Mouse (Mus musculus): ENCODE data around the gene Gnat2. TPM values are rescaled to one million over a fixed set of nuclear protein-coding genes. Genes with fewer than 3 reads are reported as not detected.

The Gnat2 gene
- total and polyA plus RNA-seq, 2 experiments from 2014 or later, result 1.1 TPM; not detected in 1

- Histone ChIP-seq H3K9me3 (replicated peaks; ENCODE audit: control insufficient read depth, low read length) (no peaks in the 10 kb centered on the region), H3K27ac (ENCODE audit: low read depth) (peak within 1 kb of the TSS; percentile 95), H3K4me1 (ENCODE audit: control insufficient read depth, insufficient read depth) (peaks cover 22% of the 10 kb centered on the region), H3K9ac (replicated peaks; ENCODE audit: low read depth, low read length) (peak within 1 kb of the TSS; percentile 90), H3K27me3 (ENCODE audit: control insufficient read depth, insufficient read depth, low read length) (no peaks in the 10 kb centered on the region), H3K4me2 (ENCODE audit: low read depth, low read length) (peak within 1 kb of the TSS; percentile 59), H3K4me3 (ENCODE audit: low read depth, low read length) (peak within 1 kb of the TSS; percentile 82), H3K36me3 (replicated peaks; ENCODE audit: control insufficient read depth, insufficient read depth, low read length) (no peaks in the 10 kb centered on the region; the same call in none of the 2 replicates)
- ATAC-seq (ENCODE audit: insufficient read depth, low read depth) (peak; percentile 93), DNase-seq (ENCODE audit: low spot score) (peak; percentile 94)
- TF ChIP-seq CTCF (IDR thresholded peaks at IDR 0.05; ENCODE audit: low read depth) (peak; percentile 28; the same call in 1 of the 2 replicates), EP300 (IDR thresholded peaks at IDR 0.05; ENCODE audit: low read depth) (peak; percentile 69; the same call in 1 of the 2 replicates)
- WGBS, result under 1% methylated on average over 62 of the region's 63 CpGs
Measured at GRCm38 (mm10) chr3:108145534-108146445, 53.2 kb downstream of the Gnat2 start, which contains the start of gene Gnai3. Gene Gnai3 (minus strand): TSS chr3:108146146.

DNA sequence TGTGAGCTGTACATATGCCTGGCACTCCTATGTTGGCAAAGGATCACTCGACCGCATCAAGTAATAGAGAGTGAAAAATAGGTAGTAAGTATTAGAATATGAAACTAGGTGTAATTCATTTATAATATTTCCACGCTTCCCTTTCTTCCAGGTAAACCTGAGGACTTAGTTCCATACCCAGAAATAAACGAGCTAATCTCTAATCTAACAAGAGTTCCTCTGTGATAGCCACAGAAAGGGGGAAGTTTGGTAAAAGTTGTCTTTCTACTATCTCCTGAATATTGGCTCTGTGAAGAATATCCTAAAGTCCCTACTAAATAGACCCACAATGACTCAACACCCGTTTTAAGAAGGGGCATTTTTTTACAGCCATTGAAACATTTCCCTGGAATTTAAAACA lies 54.1 kb downstream of the Gnat2 start:
- 50% methylated on average over 5 of the region's 5 CpGs for WGBS
- Histone ChIP-seq H3K27ac (ENCODE audit: low read depth) (peak overlapping the region; percentile 95), H3K9me3 (replicated peaks; ENCODE audit: control insufficient read depth, low read length) (no peaks in the 10 kb centered on the region), H3K9ac (replicated peaks; ENCODE audit: low read depth, low read length) (peak overlapping the region; percentile 90; the same call in 1 of the 2 replicates), H3K4me1 (ENCODE audit: control insufficient read depth, insufficient read depth) (peaks cover 22% of the 10 kb centered on the region), H3K4me2 (ENCODE audit: low read depth, low read length) (peak overlapping the region; percentile 59), H3K4me3 (ENCODE audit: low read depth, low read length) (peak overlapping the region; percentile 82), H3K36me3 (replicated peaks; ENCODE audit: control insufficient read depth, insufficient read depth, low read length) (no peaks in the 10 kb centered on the region; the same call in 1 of the 2 replicates), H3K27me3 (ENCODE audit: control insufficient read depth, insufficient read depth, low read length) (no peaks in the 10 kb centered on the region)
- ATAC-seq (ENCODE audit: insufficient read depth, low read depth), result no peak
- no peak for DNase-seq (ENCODE audit: low spot score)
- TF ChIP-seq CTCF (IDR thresholded peaks at IDR 0.05; ENCODE audit: low read depth) (no peak), EP300 (IDR thresholded peaks at IDR 0.05; ENCODE audit: low read depth) (no peak)

- ATAC-seq (ENCODE audit: insufficient read depth, low read depth) (peak; percentile 59), DNase-seq (ENCODE audit: low spot score) (peak; percentile 91)
- Histone ChIP-seq H3K4me1 (ENCODE audit: control insufficient read depth, insufficient read depth) (peaks cover 22% of the 10 kb centered on the region), H3K4me3 (ENCODE audit: low read depth, low read length) (no peak overlapping the region), H3K27me3 (ENCODE audit: control insufficient read depth, insufficient read depth, low read length) (no peaks in the 10 kb centered on the region), H3K27ac (ENCODE audit: low read depth) (peak overlapping the region; percentile 31; the same call in 1 of the 2 replicates), H3K4me2 (ENCODE audit: low read depth, low read length) (no peak overlapping the region; the same call in 1 of the 2 replicates), H3K9ac (replicated peaks; ENCODE audit: low read depth, low read length) (no peak overlapping the region), H3K36me3 (replicated peaks; ENCODE audit: control insufficient read depth, insufficient read depth, low read length) (no peaks in the 10 kb centered on the region; the same call in 1 of the 2 replicates), H3K9me3 (replicated peaks; ENCODE audit: control insufficient read depth, low read length) (no peaks in the 10 kb centered on the region)
- peak; percentile 65; the same call in 1 of the 2 replicates for TF ChIP-seq EP300 (IDR thresholded peaks at IDR 0.05; ENCODE audit: low read depth)
- TF ChIP-seq CTCF (IDR thresholded peaks at IDR 0.05; ENCODE audit: low read depth), result peak; percentile 97
- WGBS, result 58% methylated on average over 11 of the region's 11 CpGs
Measured at GRCm38 (mm10) chr3:108147386-108148235, 55.0 kb downstream of the Gnat2 start.

Other genes starting within 250 kb of the Gnat2 start
- not detected in 2 replicates for gene Eps8l3, start 215.6 kb upstream of the Gnat2 start, total RNA-seq (2014; rRNA removed; ENCODE audit: low replicate concordance)
- not detected in 2 replicates for gene Eps8l3, start 215.6 kb upstream of the Gnat2 start, polyA plus RNA-seq (2015; fragmentation: Nextera tagmentation; extraction: Ambion mirVana)
- gene Gstm5, start 197.0 kb upstream of the Gnat2 start, total RNA-seq (2014; rRNA removed; ENCODE audit: low replicate concordance), result 81.9 and 98.4 TPM in 2 replicates
- gene Gstm5, start 197.0 kb upstream of the Gnat2 start, polyA plus RNA-seq (2015; fragmentation: Nextera tagmentation; extraction: Ambion mirVana), result 132 and 138 TPM in 2 replicates
- gene Gstm7, start 161.0 kb upstream of the Gnat2 start, total RNA-seq (2014; rRNA removed; ENCODE audit: low replicate concordance), result 51.2 and 62.3 TPM in 2 replicates
- gene Gstm7, start 161.0 kb upstream of the Gnat2 start, polyA plus RNA-seq (2015; fragmentation: Nextera tagmentation; extraction: Ambion mirVana), result 33.3 and 35.0 TPM in 2 replicates
- gene Gstm6, start 149.0 kb upstream of the Gnat2 start, total RNA-seq (2014; rRNA removed; ENCODE audit: low replicate concordance), result 17.9 and 20.3 TPM in 2 replicates
- 11.5 and 12.9 TPM in 2 replicates for gene Gstm6, start 149.0 kb upstream of the Gnat2 start, polyA plus RNA-seq (2015; fragmentation: Nextera tagmentation; extraction: Ambion mirVana)
- gene Gstm3, start 123.5 kb upstream of the Gnat2 start, total RNA-seq (2014; rRNA removed; ENCODE audit: low replicate concordance), result not detected in 2 replicates
- gene Gstm3, start 123.5 kb upstream of the Gnat2 start, polyA plus RNA-seq (2015; fragmentation: Nextera tagmentation; extraction: Ambion mirVana), result not detected in 2 replicates
- gene Gstm2, start 106.3 kb upstream of the Gnat2 start, total RNA-seq (2014; rRNA removed; ENCODE audit: low replicate concordance), result 69.6 and 95.4 TPM in 2 replicates
- gene Gstm2, start 106.3 kb upstream of the Gnat2 start, polyA plus RNA-seq (2015; fragmentation: Nextera tagmentation; extraction: Ambion mirVana), result 94.2 and 97.9 TPM in 2 replicates
- gene Gstm1, start 74.8 kb upstream of the Gnat2 start, total RNA-seq (2014; rRNA removed; ENCODE audit: low replicate concordance), result 99.4 and 111 TPM in 2 replicates
- gene Gstm1, start 74.8 kb upstream of the Gnat2 start, polyA plus RNA-seq (2015; fragmentation: Nextera tagmentation; extraction: Ambion mirVana), result 132 and 136 TPM in 2 replicates
- 3.6 and 10.9 TPM in 2 replicates for gene Gstm4, start 47.9 kb upstream of the Gnat2 start, total RNA-seq (2014; rRNA removed; ENCODE audit: low replicate concordance)
- 17.6 and 17.9 TPM in 2 replicates for gene Gstm4, start 47.9 kb upstream of the Gnat2 start, polyA plus RNA-seq (2015; fragmentation: Nextera tagmentation; extraction: Ambion mirVana)
- gene Ampd2, start 6.1 kb upstream of the Gnat2 start, total RNA-seq (2014; rRNA removed; ENCODE audit: low replicate concordance), result 17.3 and 77.9 TPM in 2 replicates
- gene Ampd2, start 6.1 kb upstream of the Gnat2 start, polyA plus RNA-seq (2015; fragmentation: Nextera tagmentation; extraction: Ambion mirVana), result 12.7 and 12.8 TPM in 2 replicates
- gene Gnai3, start 53.4 kb downstream of the Gnat2 start, total RNA-seq (2014; rRNA removed; ENCODE audit: low replicate concordance), result 30.2 and 41.0 TPM in 2 replicates
- gene Gnai3, start 53.4 kb downstream of the Gnat2 start, polyA plus RNA-seq (2015; fragmentation: Nextera tagmentation; extraction: Ambion mirVana), result 35.8 and 37.4 TPM in 2 replicates
- gene Gpr61, start 62.1 kb downstream of the Gnat2 start, total RNA-seq (2014; rRNA removed; ENCODE audit: low replicate concordance), result 0.04 TPM in 1 of 2 replicates, not detected in the other
- 0.05 and 0.11 TPM in 2 replicates for gene Gpr61, start 62.1 kb downstream of the Gnat2 start, polyA plus RNA-seq (2015; fragmentation: Nextera tagmentation; extraction: Ambion mirVana)
- gene Amigo1, start 93.5 kb downstream of the Gnat2 start, total RNA-seq (2014; rRNA removed; ENCODE audit: low replicate concordance), result 5.0 and 11.9 TPM in 2 replicates
- 3.5 and 3.8 TPM in 2 replicates for gene Amigo1, start 93.5 kb downstream of the Gnat2 start, polyA plus RNA-seq (2015; fragmentation: Nextera tagmentation; extraction: Ambion mirVana)
- gene Cyb561d1, start 108.4 kb downstream of the Gnat2 start, total RNA-seq (2014; rRNA removed; ENCODE audit: low replicate concordance), result 4.0 and 4.7 TPM in 2 replicates
- gene Cyb561d1, start 108.4 kb downstream of the Gnat2 start, polyA plus RNA-seq (2015; fragmentation: Nextera tagmentation; extraction: Ambion mirVana), result 3.4 and 3.5 TPM in 2 replicates
- gene Atxn7l2, start 118.1 kb downstream of the Gnat2 start, total RNA-seq (2014; rRNA removed; ENCODE audit: low replicate concordance), result 3.1 and 6.0 TPM in 2 replicates
- gene Atxn7l2, start 118.1 kb downstream of the Gnat2 start, polyA plus RNA-seq (2015; fragmentation: Nextera tagmentation; extraction: Ambion mirVana), result 4.1 and 4.3 TPM in 2 replicates
- gene Sypl2, start 133.9 kb downstream of the Gnat2 start, total RNA-seq (2014; rRNA removed; ENCODE audit: low replicate concordance), result 1.8 and 2.0 TPM in 2 replicates
- 0.56 and 0.65 TPM in 2 replicates for gene Sypl2, start 133.9 kb downstream of the Gnat2 start, polyA plus RNA-seq (2015; fragmentation: Nextera tagmentation; extraction: Ambion mirVana)
- 82.6 and 104 TPM in 2 replicates for gene Psma5, start 164.1 kb downstream of the Gnat2 start, total RNA-seq (2014; rRNA removed; ENCODE audit: low replicate concordance)
- 177 and 180 TPM in 2 replicates for gene Psma5, start 164.1 kb downstream of the Gnat2 start, polyA plus RNA-seq (2015; fragmentation: Nextera tagmentation; extraction: Ambion mirVana)
- gene Sort1, start 191.3 kb downstream of the Gnat2 start, total RNA-seq (2014; rRNA removed; ENCODE audit: low replicate concordance), result 33.5 and 34.4 TPM in 2 replicates
- gene Sort1, start 191.3 kb downstream of the Gnat2 start, polyA plus RNA-seq (2015; fragmentation: Nextera tagmentation; extraction: Ambion mirVana), result 6.7 and 7.4 TPM in 2 replicates